Mouse (Mus musculus) kidney, adult 2 months (tissue): Measurements from ENCODE around the gene Gjc1.

Source experiments
- CTCF ChIP-seq: fragments of 200-500 bp; conservative IDR thresholded peaks from 2 replicates; pipeline ENCODE4 v1.5.1; 2011; ENCODE audit warnings: low read depth, mild to moderate bottlenecking, control low read depth, low read length, moderate library complexity, mixed read lengths; ENCODE audit not compliant: insufficient read depth, insufficient read length
- POLR2A ChIP-seq: fragments of 200-500 bp; IDR thresholded peaks from one replicate; pipeline ENCODE4 v1.6.1; 2011; ENCODE audit warnings: low read depth, low read length, control low read depth

DNA sequence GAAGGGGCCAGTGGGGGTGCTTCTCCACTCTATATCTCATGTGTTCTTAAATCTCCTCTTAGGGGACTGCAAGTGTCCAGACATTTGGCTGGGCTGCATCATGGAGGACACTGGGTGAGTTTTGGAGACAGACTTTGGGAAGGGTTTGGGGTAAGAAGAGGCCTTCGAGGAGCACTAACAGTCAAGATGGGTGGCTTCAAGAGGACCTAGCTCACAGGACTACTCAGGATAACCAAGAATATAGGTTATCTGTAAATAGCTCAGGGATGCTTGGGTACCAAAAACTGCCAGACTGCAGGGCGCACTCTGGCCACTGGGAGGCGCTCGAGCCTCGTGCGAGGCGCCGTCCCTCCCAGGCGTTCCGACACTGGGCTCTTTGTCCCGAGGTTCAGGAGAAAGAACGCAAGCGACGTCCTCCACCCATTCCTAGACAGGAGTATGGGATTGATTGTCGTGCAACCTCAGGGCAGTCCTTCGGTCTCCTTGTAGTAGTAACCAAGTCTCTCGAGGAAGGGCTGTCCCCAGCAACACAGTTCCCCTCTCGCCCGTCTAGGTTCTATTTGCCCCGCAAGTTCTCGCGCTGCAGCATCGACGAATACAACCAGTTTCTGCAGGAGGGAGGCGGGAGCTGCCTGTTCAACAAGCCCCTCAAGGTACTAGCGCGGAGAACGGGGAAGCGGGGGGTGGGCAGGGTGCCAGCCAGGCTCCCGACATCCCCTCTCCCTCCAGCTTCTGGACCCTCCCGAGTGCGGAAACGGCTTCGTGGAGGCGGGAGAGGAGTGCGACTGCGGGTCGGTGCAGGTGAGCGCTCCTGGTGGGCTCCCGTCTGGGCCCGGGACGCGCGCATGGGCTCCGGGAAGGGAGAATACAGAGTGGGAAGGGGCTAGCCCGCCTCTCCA is 45.5 kb downstream of the Gjc1 start:
- no peak for TF ChIP-seq POLR2A
- TF ChIP-seq CTCF, result peak; percentile 97
